Mouse (Mus musculus) kidney, embryonic 16.5 days (tissue): ENCODE results near the gene Fyb. TPM values are rescaled to one million over a fixed set of nuclear protein-coding genes. Genes with fewer than 3 reads are reported as not detected.

Experiments used
- ATAC-seq: fragments of 200-750 bp; cut with Nextera tagmentation; 2 replicates; pipeline ENCODE4 v1.8.0; 2017; ENCODE audit warnings: moderate TSS enrichment; ENCODE audit not compliant: low FRiP score, low TSS enrichment
- H3K27ac ChIP-seq: fragments of 300-500 bp; sonication (generic); 2 replicates; pipeline ENCODE4 v1.5.1; 2014; ENCODE audit warnings: low read length
- H3K27me3 ChIP-seq: fragments of 300-500 bp; sonication (generic); 2 replicates; pipeline ENCODE4 v1.6.1; 2014; ENCODE audit warnings: low read length, control low read depth, mixed read lengths; ENCODE audit not compliant: insufficient read depth
- H3K36me3 ChIP-seq: fragments of 300-500 bp; sonication (generic); 2 replicates; pipeline ENCODE4 v1.6.1; 2014; ENCODE audit warnings: low read length, control low read depth, mixed read lengths; ENCODE audit not compliant: insufficient read depth
- H3K4me1 ChIP-seq: fragments of 300-500 bp; sonication (generic); 2 replicates; pipeline ENCODE4 v1.6.1; 2014; ENCODE audit warnings: low read length, control low read depth, mixed read lengths; ENCODE audit not compliant: insufficient read depth
- H3K4me2 ChIP-seq: fragments of 300-500 bp; sonication (generic); replicated peaks from 2 replicates; pipeline ENCODE4 v1.6.1; 2014; ENCODE audit warnings: low read depth, low read length
- H3K4me3 ChIP-seq: fragments of 300-500 bp; sonication (generic); 2 replicates; pipeline ENCODE4 v1.5.1; 2014; ENCODE audit warnings: mild to moderate bottlenecking, low read length
- H3K9ac ChIP-seq: fragments of 300-500 bp; sonication (generic); replicated peaks from 2 replicates; pipeline ENCODE4 v1.6.1; 2014; ENCODE audit warnings: low read length
- H3K9me3 ChIP-seq: fragments of 300-500 bp; sonication (generic); 2 replicates; pipeline ENCODE4 v1.6.1; 2016; ENCODE audit warnings: low read length, control low read depth
- WGBS: fragments of 180-500 bp; shearing (Covaris S2); extraction: QIAGEN DNeasy Blood & Tissue Kit; methylation state at CpG from one replicate; pipeline ENCODE4 v1.1.7; 2014; 5-methylcytosine and 5-hydroxymethylcytosine counted together
- polyA plus RNA-seq: library from polyadenylated mRNA; unstranded; fragments of >200 nt; fragmentation: Nextera tagmentation; extraction: Ambion mirVana; gene quantifications from 2 replicates; pipeline ENCODE4 v1.2.1, GENCODE M21; 2015

Gene Fyb
- polyA plus RNA-seq, 1 experiment from 2014 or later: 3.1 TPM

- 59% methylated on average over 7 of the region's 7 CpGs for WGBS
- Histone ChIP-seq H3K4me1 (peaks cover 40% of the 10 kb centered on the region), H3K36me3 (no peaks in the 10 kb centered on the region), H3K4me3 (no peak overlapping the region), H3K9ac (no peak overlapping the region), H3K27ac (no peak overlapping the region), H3K4me2 (peak overlapping the region; percentile 76; the same call in 1 of the 2 replicates), H3K27me3 (peaks cover 5% of the 10 kb centered on the region; the same call in 1 of the 2 replicates), H3K9me3 (no peaks in the 10 kb centered on the region)
- ATAC-seq: no peak
Observed at GRCm38 (mm10) chr15:6710341-6710740, 187.7 kb downstream of the Fyb start.

GRCm38 (mm10) chr15:6711226-6711625, 188.6 kb downstream of the Fyb start:
- Histone ChIP-seq H3K4me1 (peaks cover 40% of the 10 kb centered on the region), H3K9me3 (no peaks in the 10 kb centered on the region), H3K9ac (no peak overlapping the region), H3K4me2 (no peak overlapping the region), H3K27me3 (peaks cover 4% of the 10 kb centered on the region; the same call in 1 of the 2 replicates), H3K27ac (no peak overlapping the region), H3K36me3 (no peaks in the 10 kb centered on the region), H3K4me3 (no peak overlapping the region)
- no peak for ATAC-seq
- WGBS: 73% methylated on average over 7 of the region's 7 CpGs

Other genes with a start within 250 kb of the Fyb start
- 76.4 and 87.9 TPM in 2 replicates for gene Dab2, start 223.1 kb upstream of the Fyb start, polyA plus RNA-seq
- not detected in 2 replicates for gene C9, start 77.5 kb upstream of the Fyb start, polyA plus RNA-seq
- 43.3 TPM in 2 replicates for gene Rictor, start 185.5 kb downstream of the Fyb start, polyA plus RNA-seq